Mouse (Mus musculus): ENCODE measurements around the gene Slco2a1. TPM values are rescaled to one million over a fixed set of nuclear protein-coding genes. Genes with fewer than 3 reads are reported as not detected.

The Slco2a1 gene
- polyA plus RNA-seq, 1 experiment from 2014 or later: 1.2 TPM

DNA sequence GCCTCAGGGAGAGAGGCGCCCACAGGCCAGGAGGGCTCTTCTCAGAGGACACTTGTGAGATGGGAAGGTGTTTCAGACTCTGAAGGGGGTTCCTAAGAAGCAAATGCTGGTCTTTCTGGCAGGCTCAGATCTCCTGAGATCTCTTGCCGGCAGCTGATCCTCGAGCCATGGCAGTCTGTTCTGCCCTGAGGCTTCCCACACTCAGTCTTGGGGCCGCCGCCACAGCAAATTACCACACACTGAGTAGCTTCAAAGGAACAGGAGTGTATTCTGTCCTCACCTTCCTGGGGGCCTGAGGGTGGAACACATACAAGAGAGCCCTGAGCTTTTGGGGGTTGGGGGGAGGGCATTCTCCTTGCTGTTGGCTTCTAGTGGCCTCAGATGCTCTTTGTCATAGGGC is 156.8 kb downstream of the Slco2a1 start:
- H3K36me3 ChIP-seq (replicated peaks): 0 out of 2 replicates have a peak, but pooled peaks cover 9% of the 10 kb centered on the region
- H3K27me3 ChIP-seq (replicated peaks; ENCODE audit: low read depth, poor library complexity, severe bottlenecking): 0 out of 2 replicates have a peak, but pooled peaks cover 3% of the 10 kb centered on the region
- peaks cover 37% of the 10 kb centered on the region for H3K4me1 ChIP-seq
- H3K4me3 ChIP-seq: no peak overlapping the region
- WGBS: 35% methylated on average over 5 of the region's 5 CpGs
- no peaks in the 10 kb centered on the region for H3K9me3 ChIP-seq
- peak overlapping the region; percentile 21; the same call in 1 of the 2 replicates for H3K27ac ChIP-seq (replicated peaks)
- no peak for DNase-seq (ENCODE audit: low spot score)

Other genes with a start within 250 kb of the Slco2a1 start
- gene Ryk, start 153.8 kb upstream of the Slco2a1 start, polyA plus RNA-seq (2016; fragmentation: Nextera tagmentation; extraction: Ambion mirVana): 15.8 and 15.9 TPM in 2 replicates
- 6.8 and 8.4 TPM in 2 replicates for gene Rab6b, start 123.1 kb downstream of the Slco2a1 start, polyA plus RNA-seq (2016; fragmentation: Nextera tagmentation; extraction: Ambion mirVana)
- 62.8 and 67.6 TPM in 2 replicates for gene Srprb, start 213.4 kb downstream of the Slco2a1 start, polyA plus RNA-seq (2016; fragmentation: Nextera tagmentation; extraction: Ambion mirVana)
- gene Gm20425, start 241.6 kb downstream of the Slco2a1 start, polyA plus RNA-seq (2016; fragmentation: Nextera tagmentation; extraction: Ambion mirVana): 0.58 and 0.95 TPM in 2 replicates
- gene Trf, start 241.7 kb downstream of the Slco2a1 start, polyA plus RNA-seq (2016; fragmentation: Nextera tagmentation; extraction: Ambion mirVana): 21.1 and 23.5 TPM in 2 replicates

All from embryonic facial prominence, embryonic 10.5 days (tissue).